Mouse (Mus musculus) bone marrow macrophage, adult 2 months (primary cell): ENCODE results near the gene Glud1.

Experiments
- CTCF ChIP-seq: IDR thresholded peaks from 2 replicates; pipeline ENCODE4 v1.5.1; 2012; ENCODE audit warnings: low read depth, mild to moderate bottlenecking, low read length, moderate library complexity
- POLR2A ChIP-seq: IDR thresholded peaks from 2 replicates; pipeline ENCODE4 v1.6.1; 2012; ENCODE audit warnings: mild to moderate bottlenecking, low read depth, low read length, borderline replicate concordance

- TF ChIP-seq CTCF (no peak), POLR2A (no peak)
Observed at GRCm38 (mm10) chr14:34353326-34353725, 42.8 kb downstream of the Glud1 start.
